Mouse (Mus musculus): ENCODE data around the gene Dazap2. TPM values are rescaled to one million over a fixed set of nuclear protein-coding genes. Genes with fewer than 3 reads are reported as not detected.

Gene Dazap2
- polyA plus RNA-seq, 1 experiment from 2014 or later = 301 TPM

DNA sequence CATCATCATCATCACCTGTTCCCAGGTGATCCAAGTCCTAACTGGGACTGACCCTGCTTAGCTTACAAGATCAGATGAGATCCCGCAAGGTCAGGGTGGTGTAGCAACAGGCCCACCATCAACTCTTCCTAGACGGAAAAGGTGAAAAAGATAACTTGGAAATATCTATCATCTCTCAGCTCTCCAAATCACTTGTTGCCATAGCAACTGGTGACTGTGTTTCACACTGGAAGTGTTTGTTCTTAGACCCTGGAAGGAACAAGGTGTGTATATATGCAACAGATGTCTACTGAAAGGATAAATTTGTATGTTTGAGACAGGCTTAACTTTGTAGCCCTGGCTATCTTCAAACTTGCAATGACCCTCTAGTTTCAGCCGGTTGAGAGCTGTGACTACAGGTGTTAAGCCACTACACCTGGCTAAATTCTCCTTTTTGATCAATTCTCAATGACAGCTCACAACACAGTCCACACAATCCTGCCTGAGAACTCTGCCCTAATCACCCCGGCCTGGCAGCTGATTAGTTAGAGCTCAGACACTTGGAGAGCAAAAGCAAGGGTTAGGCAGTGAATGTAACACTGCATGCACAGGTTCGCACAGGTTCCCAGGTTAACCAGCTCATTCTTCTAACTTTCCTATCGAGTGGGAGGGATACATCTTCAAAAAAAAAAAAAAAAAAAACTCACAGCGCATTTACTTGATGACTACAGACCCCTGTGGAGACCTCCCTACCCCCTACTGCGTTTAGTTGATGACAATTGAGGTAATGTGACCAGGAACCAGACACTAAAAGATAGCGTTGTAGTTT is 50.5 kb downstream of the Dazap2 start:
- H3K27me3 ChIP-seq (replicated peaks; ENCODE audit: control insufficient read depth, insufficient read depth, low read length) = no peaks in the 10 kb centered on the region
- peak overlapping the region; percentile 89 for H3K27ac ChIP-seq (ENCODE audit: low read length)
- H3K4me2 ChIP-seq (ENCODE audit: low read depth, low read length) = 0 out of 2 replicates have a peak overlapping the region, but pooled peaks have one; percentile 3
- 28% methylated on average over 9 of the region's 9 CpGs for WGBS
- ATAC-seq = peak; percentile 58
- no peak overlapping the region for H3K4me3 ChIP-seq (ENCODE audit: low read length)
- no peaks in the 10 kb centered on the region for H3K9me3 ChIP-seq (ENCODE audit: control insufficient read depth, low read length)
- H3K36me3 ChIP-seq (ENCODE audit: control insufficient read depth, insufficient read depth, low read length) = no peaks in the 10 kb centered on the region
- no peak overlapping the region for H3K9ac ChIP-seq (ENCODE audit: low read depth, low read length)
- peaks cover 35% of the 10 kb centered on the region for H3K4me1 ChIP-seq (ENCODE audit: control insufficient read depth, insufficient read depth, low read length)

DNA sequence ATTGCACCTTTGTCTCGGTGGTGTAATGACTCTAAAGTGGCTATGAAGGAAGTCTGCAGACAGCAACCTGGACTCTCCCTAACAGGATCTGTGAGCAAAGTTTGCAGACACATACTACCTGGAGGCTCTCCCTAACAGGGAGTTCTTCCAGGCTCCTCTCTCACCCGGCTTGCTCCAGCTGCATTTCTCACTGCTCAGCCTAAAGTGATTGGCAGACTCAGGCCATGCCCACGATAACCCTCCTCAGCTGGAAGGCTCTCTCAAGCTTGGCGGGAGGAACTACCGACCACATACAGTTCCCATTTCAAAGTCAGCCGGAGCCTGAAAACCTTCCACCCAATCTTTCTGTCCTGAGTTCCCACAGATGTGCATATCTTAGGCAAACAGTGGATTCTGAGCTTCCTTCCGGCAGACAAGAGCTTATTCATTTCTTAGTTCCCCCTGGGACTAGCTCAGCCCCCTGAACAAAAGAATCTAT is 51.1 kb downstream of the Dazap2 start:
- H3K36me3 ChIP-seq (ENCODE audit: control insufficient read depth, insufficient read depth, low read length) = no peaks in the 10 kb centered on the region
- peak overlapping the region; percentile 34; the same call in 1 of the 2 replicates for H3K9ac ChIP-seq (ENCODE audit: low read depth, low read length)
- ATAC-seq = peak; percentile 78
- H3K9me3 ChIP-seq (ENCODE audit: control insufficient read depth, low read length) = no peaks in the 10 kb centered on the region
- H3K27me3 ChIP-seq (replicated peaks; ENCODE audit: control insufficient read depth, insufficient read depth, low read length) = no peaks in the 10 kb centered on the region
- peaks cover 35% of the 10 kb centered on the region for H3K4me1 ChIP-seq (ENCODE audit: control insufficient read depth, insufficient read depth, low read length)
- H3K27ac ChIP-seq (ENCODE audit: low read length) = peak overlapping the region; percentile 89
- WGBS = 5% methylated on average over 7 of the region's 7 CpGs
- H3K4me3 ChIP-seq (ENCODE audit: low read length) = no peak overlapping the region
- H3K4me2 ChIP-seq (ENCODE audit: low read depth, low read length) = 0 out of 2 replicates have a peak overlapping the region, but pooled peaks have one; percentile 3

GRCm38 (mm10) chr15:100666851-100667250 is 51.7 kb downstream of the Dazap2 start:
- H3K9ac ChIP-seq (ENCODE audit: low read depth, low read length) = peak overlapping the region; percentile 34
- no peak for ATAC-seq
- H3K27ac ChIP-seq (ENCODE audit: low read length) = peak overlapping the region; percentile 89
- peak overlapping the region; percentile 11; the same call in 1 of the 2 replicates for H3K4me2 ChIP-seq (ENCODE audit: low read depth, low read length)
- H3K27me3 ChIP-seq (replicated peaks; ENCODE audit: control insufficient read depth, insufficient read depth, low read length) = no peaks in the 10 kb centered on the region
- 26% methylated on average over 12 of the region's 12 CpGs for WGBS
- H3K9me3 ChIP-seq (ENCODE audit: control insufficient read depth, low read length) = no peaks in the 10 kb centered on the region
- peaks cover 35% of the 10 kb centered on the region for H3K4me1 ChIP-seq (ENCODE audit: control insufficient read depth, insufficient read depth, low read length)
- H3K4me3 ChIP-seq (ENCODE audit: low read length) = no peak overlapping the region
- H3K36me3 ChIP-seq (ENCODE audit: control insufficient read depth, insufficient read depth, low read length) = no peaks in the 10 kb centered on the region

DNA sequence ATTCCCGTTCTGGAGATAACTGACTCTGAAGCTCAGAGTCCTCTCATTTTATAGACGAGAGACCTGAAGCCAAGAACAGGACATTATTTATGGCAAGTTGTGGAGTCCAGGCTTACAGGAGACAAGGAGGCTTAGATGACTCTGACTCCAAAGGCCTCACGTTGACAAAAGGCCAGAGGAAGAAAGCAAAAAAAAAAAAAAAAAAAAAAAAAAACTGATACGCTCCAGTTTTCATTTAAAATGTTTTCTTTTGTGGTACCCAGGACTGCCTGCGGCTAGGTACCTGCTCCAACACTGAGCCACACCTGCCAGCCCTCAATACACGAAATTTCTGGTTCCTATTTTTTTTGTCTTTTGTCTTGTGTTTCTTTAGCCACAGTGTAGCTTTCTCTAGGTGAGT is 52.3 kb downstream of the Dazap2 start:
- Histone ChIP-seq H3K4me2 (ENCODE audit: low read depth, low read length) (peak overlapping the region; percentile 11; the same call in 1 of the 2 replicates), H3K27ac (ENCODE audit: low read length) (peak overlapping the region; percentile 89), H3K36me3 (ENCODE audit: control insufficient read depth, insufficient read depth, low read length) (no peaks in the 10 kb centered on the region), H3K4me3 (ENCODE audit: low read length) (no peak overlapping the region), H3K9ac (ENCODE audit: low read depth, low read length) (peak overlapping the region; percentile 34; the same call in 1 of the 2 replicates), H3K27me3 (replicated peaks; ENCODE audit: control insufficient read depth, insufficient read depth, low read length) (no peaks in the 10 kb centered on the region), H3K9me3 (ENCODE audit: control insufficient read depth, low read length) (no peaks in the 10 kb centered on the region), H3K4me1 (ENCODE audit: control insufficient read depth, insufficient read depth, low read length) (peaks cover 35% of the 10 kb centered on the region)
- ATAC-seq = no peak
- 48% methylated on average over 6 of the region's 6 CpGs for WGBS

DNA sequence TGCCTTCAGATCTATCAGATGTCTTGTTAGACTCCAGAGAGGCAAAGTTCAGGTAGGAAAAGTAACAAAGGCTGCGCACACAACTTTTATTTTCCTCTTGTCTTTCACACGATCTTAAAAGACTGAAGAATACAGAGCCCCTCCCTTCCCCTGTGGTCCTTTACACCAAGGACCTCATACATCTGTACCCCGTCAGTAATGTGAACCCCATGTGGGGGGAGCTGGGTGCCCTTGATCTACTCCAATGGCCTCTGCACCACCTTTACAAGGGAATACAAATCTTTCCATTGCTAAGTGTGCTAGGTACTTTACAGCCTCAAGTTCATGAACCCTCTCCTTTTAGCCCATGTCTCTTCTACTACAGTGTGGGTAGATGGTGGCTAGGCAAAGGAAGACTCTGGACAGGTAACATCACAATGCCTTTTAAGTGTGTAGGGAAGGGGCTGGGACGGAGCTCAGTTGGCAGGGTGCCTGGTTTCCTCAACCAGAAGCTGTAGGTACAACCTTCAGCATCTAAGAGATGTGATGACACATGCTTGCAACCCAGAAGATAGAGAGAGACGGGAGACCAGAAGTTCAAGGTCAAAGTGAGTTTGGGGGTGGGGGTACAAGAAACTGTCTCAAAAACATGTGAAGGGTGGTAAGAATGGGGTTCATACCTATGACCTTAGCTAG is 52.9 kb downstream of the Dazap2 start:
- WGBS = 77% methylated on average over 5 of the region's 5 CpGs
- Histone ChIP-seq H3K27ac (ENCODE audit: low read length) (peak overlapping the region; percentile 89), H3K9ac (ENCODE audit: low read depth, low read length) (no peak overlapping the region), H3K36me3 (ENCODE audit: control insufficient read depth, insufficient read depth, low read length) (no peaks in the 10 kb centered on the region), H3K9me3 (ENCODE audit: control insufficient read depth, low read length) (no peaks in the 10 kb centered on the region), H3K4me2 (ENCODE audit: low read depth, low read length) (peak overlapping the region; percentile 11; the same call in 1 of the 2 replicates), H3K4me3 (ENCODE audit: low read length) (no peak overlapping the region), H3K4me1 (ENCODE audit: control insufficient read depth, insufficient read depth, low read length) (peaks cover 35% of the 10 kb centered on the region), H3K27me3 (replicated peaks; ENCODE audit: control insufficient read depth, insufficient read depth, low read length) (no peaks in the 10 kb centered on the region)
- peak; percentile 15 for ATAC-seq

DNA sequence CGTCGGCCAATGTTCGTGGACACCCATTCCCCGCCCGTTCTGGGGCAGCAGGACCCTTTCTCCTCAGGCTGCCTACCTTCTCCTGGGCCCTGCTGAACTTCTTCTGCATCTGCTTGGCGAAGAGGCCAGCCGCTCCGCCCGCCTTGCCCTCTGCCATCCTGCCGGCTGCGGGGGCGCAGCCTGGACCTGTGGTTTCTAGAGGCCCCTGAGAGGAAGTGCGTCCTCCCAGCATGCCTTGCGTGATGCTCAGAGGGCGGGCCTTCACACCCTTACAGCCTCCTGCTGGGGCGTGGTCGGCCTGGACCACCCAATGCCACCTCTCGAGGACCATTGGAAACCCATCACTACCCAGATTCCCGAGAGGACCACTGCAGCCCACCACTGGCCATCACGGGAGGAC is 54.2 kb downstream of the Dazap2 start, which contains the start of gene Bin2:
Gene Bin2, minus strand, starts transcription at position 217 of the 400 bp plus-strand sequence.
- Histone ChIP-seq H3K4me3 (ENCODE audit: low read length) (no peak within 1 kb of the TSS; the same call in 1 of the 2 replicates), H3K9me3 (ENCODE audit: control insufficient read depth, low read length) (no peaks in the 10 kb centered on the region), H3K4me1 (ENCODE audit: control insufficient read depth, insufficient read depth, low read length) (peaks cover 35% of the 10 kb centered on the region), H3K27me3 (replicated peaks; ENCODE audit: control insufficient read depth, insufficient read depth, low read length) (no peaks in the 10 kb centered on the region), H3K27ac (ENCODE audit: low read length) (no peak within 1 kb of the TSS), H3K36me3 (ENCODE audit: control insufficient read depth, insufficient read depth, low read length) (no peaks in the 10 kb centered on the region), H3K9ac (ENCODE audit: low read depth, low read length) (no peak within 1 kb of the TSS), H3K4me2 (ENCODE audit: low read depth, low read length) (no peak within 1 kb of the TSS)
- WGBS = 87% methylated on average over 20 of the region's 20 CpGs
- ATAC-seq = no peak

- no peak for ATAC-seq
Measured at GRCm38 (mm10) chr15:100670004-100670403, 54.9 kb downstream of the Dazap2 start.

More at GRCm38 (mm10) chr15:100670004-100670403, 54.9 kb downstream of the Dazap2 start:
- no peaks in the 10 kb centered on the region for H3K9me3 ChIP-seq (ENCODE audit: control insufficient read depth, low read length)
- H3K27me3 ChIP-seq (replicated peaks; ENCODE audit: control insufficient read depth, insufficient read depth, low read length) = no peaks in the 10 kb centered on the region
- H3K36me3 ChIP-seq (ENCODE audit: control insufficient read depth, insufficient read depth, low read length) = no peaks in the 10 kb centered on the region
- no peak overlapping the region for H3K9ac ChIP-seq (ENCODE audit: low read depth, low read length)
- H3K4me2 ChIP-seq (ENCODE audit: low read depth, low read length) = no peak overlapping the region
- H3K27ac ChIP-seq (ENCODE audit: low read length) = no peak overlapping the region
- WGBS = 82% methylated on average over 8 of the region's 8 CpGs
- H3K4me3 ChIP-seq (ENCODE audit: low read length) = no peak overlapping the region
- H3K4me1 ChIP-seq (ENCODE audit: control insufficient read depth, insufficient read depth, low read length) = peaks cover 31% of the 10 kb centered on the region
